Mouse (Mus musculus) brain, embryonic 14.5 days (tissue): Measurements from ENCODE around the gene Paqr9.

Source experiments
- CTCF ChIP-seq: fragments of 200-500 bp; IDR thresholded peaks from 2 replicates; pipeline ENCODE4 v1.5.1; 2012; ENCODE audit warnings: inconsistent platforms, mild to moderate bottlenecking, moderate library complexity, borderline replicate concordance; ENCODE audit not compliant: insufficient read depth, insufficient read length; ENCODE audit errors: extremely low read depth
- POLR2A ChIP-seq: fragments of 200-500 bp; IDR thresholded peaks from 2 replicates; pipeline ENCODE4 v1.6.1; 2012; ENCODE audit warnings: mild to moderate bottlenecking, inconsistent platforms, borderline replicate concordance; ENCODE audit not compliant: poor library complexity, insufficient read depth, insufficient read length, severe bottlenecking; ENCODE audit errors: extremely low read depth

DNA sequence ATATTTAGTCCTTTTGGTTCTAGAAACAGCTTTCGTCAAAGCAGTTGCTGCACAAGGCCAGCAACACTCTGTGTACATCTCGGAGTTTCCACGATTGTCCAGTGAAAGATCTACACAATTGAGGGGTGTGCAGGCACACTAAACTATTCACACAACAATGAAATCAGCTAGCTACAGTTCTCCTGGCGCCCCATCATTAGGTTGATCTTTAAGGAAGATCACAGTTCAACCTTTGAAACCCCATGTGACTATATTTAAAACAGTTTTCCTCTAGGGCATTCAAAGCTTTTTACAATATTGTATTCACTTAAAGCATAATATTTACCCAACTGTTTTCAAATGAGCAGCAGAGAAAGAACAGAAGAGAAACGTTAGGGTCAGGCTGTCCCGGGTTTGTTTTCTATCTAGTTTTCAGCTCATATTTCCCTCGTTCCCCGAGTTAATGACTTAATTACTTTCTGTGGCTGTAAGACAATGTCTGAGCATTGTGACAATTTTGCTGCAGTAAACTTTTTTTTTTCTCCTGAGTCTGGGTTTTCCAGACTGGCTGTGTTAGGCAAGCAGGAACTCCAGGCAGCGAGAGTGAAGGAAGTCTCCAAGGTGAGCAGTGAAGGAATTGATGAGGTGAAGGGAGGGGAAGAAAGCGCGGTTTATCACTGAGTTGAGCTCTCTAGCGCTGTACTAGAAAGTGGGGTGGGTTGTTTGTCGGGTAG, 38.2 kb downstream of the Paqr9 start:
- no peak for TF ChIP-seq POLR2A
- TF ChIP-seq CTCF, result no peak
